Mouse (Mus musculus) intestine, embryonic 16.5 days (tissue): ENCODE measurements around the gene Ush1c. TPM values are rescaled to one million over a fixed set of nuclear protein-coding genes. Genes with fewer than 3 reads are reported as not detected.
A peak's percentile ranks its signal among the peaks of the same experiment; 100 is the strongest.

Experiments
- ATAC-seq: fragments of 200-750 bp; cut with Nextera tagmentation; 2 replicates; pipeline ENCODE4 v1.8.0; 2017; ENCODE audit warnings: moderate TSS enrichment, moderate library complexity
- H3K27ac ChIP-seq: fragments of 300-500 bp; sonication (generic); 2 replicates; pipeline ENCODE4 v1.5.1; 2014; ENCODE audit warnings: mild to moderate bottlenecking, low read length
- H3K27me3 ChIP-seq: fragments of 300-500 bp; sonication (generic); replicated peaks from 2 replicates; pipeline ENCODE4 v1.6.1; 2014; ENCODE audit warnings: low read length, control low read depth, mixed read lengths; ENCODE audit not compliant: control insufficient read depth, insufficient read depth
- H3K36me3 ChIP-seq: fragments of 300-500 bp; sonication (generic); 2 replicates; pipeline ENCODE4 v1.6.1; 2014; ENCODE audit warnings: low read length, control low read depth; ENCODE audit not compliant: control insufficient read depth, insufficient read depth
- H3K4me1 ChIP-seq: fragments of 300-500 bp; sonication (generic); 2 replicates; pipeline ENCODE4 v1.6.1; 2014; ENCODE audit warnings: low read length, control low read depth, mixed read lengths; ENCODE audit not compliant: control insufficient read depth, insufficient read depth
- H3K4me2 ChIP-seq: fragments of 300-500 bp; sonication (generic); 2 replicates; pipeline ENCODE4 v1.6.1; 2014; ENCODE audit warnings: low read depth, low read length, control low read depth
- H3K4me3 ChIP-seq: fragments of 300-500 bp; sonication (generic); 2 replicates; pipeline ENCODE4 v1.5.1; 2014; ENCODE audit warnings: mild to moderate bottlenecking, low read length
- H3K9ac ChIP-seq: fragments of 300-500 bp; sonication (generic); 2 replicates; pipeline ENCODE4 v1.6.1; 2014; ENCODE audit warnings: low read depth, low read length
- H3K9me3 ChIP-seq: fragments of 300-500 bp; sonication (generic); 2 replicates; pipeline ENCODE4 v1.6.1; 2016; ENCODE audit warnings: low read length, control low read depth; ENCODE audit not compliant: control insufficient read depth
- WGBS: fragments of 180-500 bp; shearing (Covaris S2); extraction: QIAGEN DNeasy Blood & Tissue Kit; methylation state at CpG from one replicate; pipeline ENCODE4 v1.1.7; 2014; 5-methylcytosine and 5-hydroxymethylcytosine counted together
- polyA plus RNA-seq: library from polyadenylated mRNA; unstranded; fragments of >200 nt; fragmentation: Nextera tagmentation; extraction: Ambion mirVana; gene quantifications from 2 replicates; pipeline ENCODE4 v1.2.1, GENCODE M21; 2015

The Ush1c gene
- polyA plus RNA-seq, 1 experiment from 2014 or later: 96.4 TPM

GRCm38 (mm10) chr7:46247606-46248005, 9.3 kb upstream of the Ush1c start:
- H3K9ac ChIP-seq: no peak overlapping the region
- no peak overlapping the region for H3K4me3 ChIP-seq
- H3K4me2 ChIP-seq: no peak overlapping the region
- no peak overlapping the region for H3K27ac ChIP-seq
- WGBS: 86% methylated on average over 3 of the region's 3 CpGs
- no peak for ATAC-seq
- H3K9me3 ChIP-seq: no peaks in the 10 kb centered on the region
- no peaks in the 10 kb centered on the region for H3K4me1 ChIP-seq
- H3K36me3 ChIP-seq: no peaks in the 10 kb centered on the region
- H3K27me3 ChIP-seq: no peaks in the 10 kb centered on the region

GRCm38 (mm10) chr7:46246876-46247275, 8.6 kb upstream of the Ush1c start:
- Histone ChIP-seq H3K9me3 (no peaks in the 10 kb centered on the region), H3K36me3 (no peaks in the 10 kb centered on the region), H3K4me1 (no peaks in the 10 kb centered on the region), H3K4me3 (no peak overlapping the region), H3K9ac (no peak overlapping the region), H3K27ac (no peak overlapping the region), H3K4me2 (no peak overlapping the region), H3K27me3 (no peaks in the 10 kb centered on the region)
- no peak for ATAC-seq

- Histone ChIP-seq H3K9me3 (no peaks in the 10 kb centered on the region), H3K27me3 (no peaks in the 10 kb centered on the region), H3K4me2 (no peak within 1 kb of the TSS), H3K4me3 (no peak within 1 kb of the TSS), H3K27ac (no peak within 1 kb of the TSS), H3K36me3 (no peaks in the 10 kb centered on the region), H3K4me1 (peaks cover 12% of the 10 kb centered on the region; the same call in 1 of the 2 replicates), H3K9ac (0 out of 2 replicates have a peak within 1 kb of the TSS, but pooled peaks have one; percentile 1)
- no peak for ATAC-seq
- WGBS: 38% methylated on average over 2 of the region's 2 CpGs
These were observed 2.4 kb upstream of the Ush1c start, which contains the start of gene Otog for GRCm38 (mm10) chr7:46240696-46241095. Gene Otog, plus strand, starts transcription at chr7:46240987.

GRCm38 (mm10) chr7:46240091-46240490, 1.8 kb upstream of the Ush1c start:
- H3K4me1 ChIP-seq: peaks cover 15% of the 10 kb centered on the region; the same call in 1 of the 2 replicates
- no peaks in the 10 kb centered on the region for H3K36me3 ChIP-seq
- H3K9ac ChIP-seq: 0 out of 2 replicates have a peak overlapping the region, but pooled peaks have one; percentile 1
- ATAC-seq: no peak
- WGBS: 88% methylated on average over 4 of the region's 4 CpGs
- no peak overlapping the region for H3K4me2 ChIP-seq
- no peaks in the 10 kb centered on the region for H3K9me3 ChIP-seq
- H3K27me3 ChIP-seq: no peaks in the 10 kb centered on the region
- no peak overlapping the region for H3K4me3 ChIP-seq
- H3K27ac ChIP-seq: no peak overlapping the region

- H3K4me3 ChIP-seq: peak overlapping the region; percentile 46
- ATAC-seq: peak; percentile 82
These were observed 1.1 kb downstream of the Ush1c start for GRCm38 (mm10) chr7:46237192-46237591.

GRCm38 (mm10) chr7:46236363-46236762, 1.9 kb downstream of the Ush1c start:
- 57% methylated on average over 15 of the region's 15 CpGs for WGBS
- Histone ChIP-seq H3K4me2 (peak overlapping the region; percentile 50), H3K27ac (peak overlapping the region; percentile 91), H3K4me3 (peak overlapping the region; percentile 46), H3K9ac (peak overlapping the region; percentile 65), H3K36me3 (no peaks in the 10 kb centered on the region), H3K4me1 (peaks cover 14% of the 10 kb centered on the region; the same call in 1 of the 2 replicates), H3K27me3 (no peaks in the 10 kb centered on the region), H3K9me3 (no peaks in the 10 kb centered on the region)
- peak; percentile 77 for ATAC-seq

More at GRCm38 (mm10) chr7:46237192-46237591, 1.1 kb downstream of the Ush1c start:
- H3K4me1 ChIP-seq: peaks cover 15% of the 10 kb centered on the region; the same call in 1 of the 2 replicates
- peak overlapping the region; percentile 91 for H3K27ac ChIP-seq
- no peaks in the 10 kb centered on the region for H3K9me3 ChIP-seq
- H3K36me3 ChIP-seq: no peaks in the 10 kb centered on the region
- WGBS: 42% methylated on average over 7 of the region's 7 CpGs
- H3K27me3 ChIP-seq: no peaks in the 10 kb centered on the region
- peak overlapping the region; percentile 50 for H3K4me2 ChIP-seq
- H3K9ac ChIP-seq: peak overlapping the region; percentile 74

GRCm38 (mm10) chr7:46235948-46236347, 2.4 kb downstream of the Ush1c start:
- Histone ChIP-seq H3K4me3 (peak overlapping the region; percentile 21), H3K9me3 (no peaks in the 10 kb centered on the region), H3K9ac (0 out of 2 replicates have a peak overlapping the region, but pooled peaks have one; percentile 27), H3K4me1 (peaks cover 12% of the 10 kb centered on the region; the same call in 1 of the 2 replicates), H3K27ac (0 out of 2 replicates have a peak overlapping the region, but pooled peaks have one; percentile 2), H3K4me2 (peak overlapping the region; percentile 19), H3K36me3 (no peaks in the 10 kb centered on the region), H3K27me3 (no peaks in the 10 kb centered on the region)
- WGBS: 41% methylated on average over 18 of the region's 18 CpGs
- no peak; the same call in 1 of the 2 replicates for ATAC-seq

- H3K9me3 ChIP-seq: no peaks in the 10 kb centered on the region
- H3K27me3 ChIP-seq: no peaks in the 10 kb centered on the region
- no peak for ATAC-seq
- no peak overlapping the region for H3K9ac ChIP-seq
- peaks cover 4% of the 10 kb centered on the region; the same call in 1 of the 2 replicates for H3K4me1 ChIP-seq
- no peak overlapping the region for H3K4me2 ChIP-seq
- 0 out of 2 replicates have a peak, but pooled peaks cover 5% of the 10 kb centered on the region for H3K36me3 ChIP-seq
- H3K4me3 ChIP-seq: no peak overlapping the region
- WGBS: 61% methylated on average over 4 of the region's 4 CpGs
- no peak overlapping the region for H3K27ac ChIP-seq
These were observed 11.4 kb downstream of the Ush1c start for GRCm38 (mm10) chr7:46226936-46227335.

GRCm38 (mm10) chr7:46226253-46226652, 12.1 kb downstream of the Ush1c start:
- no peak overlapping the region for H3K4me3 ChIP-seq
- H3K36me3 ChIP-seq: peaks cover 8% of the 10 kb centered on the region; the same call in 1 of the 2 replicates
- 34% methylated on average over 7 of the region's 7 CpGs for WGBS
- H3K4me2 ChIP-seq: no peak overlapping the region
- 0 out of 2 replicates have a peak, but pooled peaks have one; percentile 18 for ATAC-seq
- H3K9me3 ChIP-seq: no peaks in the 10 kb centered on the region
- H3K4me1 ChIP-seq: peaks cover 4% of the 10 kb centered on the region; the same call in 1 of the 2 replicates
- no peak overlapping the region for H3K9ac ChIP-seq
- no peaks in the 10 kb centered on the region for H3K27me3 ChIP-seq
- H3K27ac ChIP-seq: no peak overlapping the region
